Mouse (Mus musculus) small intestine, adult 2 months (tissue): ENCODE measurements around the gene Rsbn1l.

ENCODE experiments used
- CTCF ChIP-seq: fragments of 200-500 bp; IDR thresholded peaks from 2 replicates; pipeline ENCODE4 v1.5.1; 2012; ENCODE audit warnings: low read depth, mild to moderate bottlenecking, control low read depth, inconsistent platforms, low read length, moderate library complexity, mixed read lengths; ENCODE audit not compliant: insufficient replicate concordance, insufficient read length; ENCODE audit errors: extremely low read depth
- POLR2A ChIP-seq: fragments of 200-500 bp; IDR thresholded peaks from 2 replicates; pipeline ENCODE4 v1.6.1; 2012; ENCODE audit warnings: low read depth, mild to moderate bottlenecking, control low read depth, inconsistent platforms, low read length, moderate library complexity

DNA sequence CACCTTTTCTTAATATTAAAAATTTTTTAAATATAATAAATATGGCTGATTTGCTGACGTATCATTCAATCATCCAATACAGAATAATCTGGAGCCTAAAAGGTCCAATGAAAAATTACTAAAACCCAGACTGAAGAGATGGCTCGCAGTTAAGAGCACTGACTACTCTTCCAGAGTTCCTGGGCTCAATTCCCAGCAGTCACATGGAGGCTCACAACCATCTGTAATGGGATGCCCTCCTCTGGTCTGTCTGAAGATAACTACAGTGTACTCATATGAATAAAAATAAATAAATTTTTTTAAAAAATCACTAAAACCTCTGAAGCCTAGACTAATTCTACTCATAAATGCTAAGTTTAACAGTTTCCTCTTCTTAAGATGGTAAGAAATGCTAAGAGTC, 94.3 kb downstream of the Rsbn1l start:
- TF ChIP-seq CTCF (no peak), POLR2A (no peak)
